Mouse (Mus musculus) heart, adult 8-10 months (tissue): ENCODE data around the gene Neurod2. TPM values are rescaled to one million over a fixed set of nuclear protein-coding genes. Genes with fewer than 3 reads are reported as not detected.

Experiments
- total RNA-seq, 4 experiments: library from RNA; stranded (reverse); gene quantifications; 2 replicates each; pipeline ENCODE4 v1.2.4; 2022

Gene Neurod2
- total RNA-seq, 4 experiments from 2014 or later: not detected

Other genes with a start within 250 kb of the Neurod2 start
- 10 to 100 TPM; 16.6 to 22.3 (median 18.8) TPM for gene Fbxl20, start 179.2 kb downstream of the Neurod2 start, total RNA-seq
- gene Med1, start 136.4 kb downstream of the Neurod2 start, total RNA-seq: 10 to 100 TPM; 40.4 to 41.8 (median 41.2) TPM
- gene Cdk12, start 126.6 kb downstream of the Neurod2 start, total RNA-seq: 10 to 100 TPM; 20.1 to 22.5 (median 21.8) TPM
- gene Ppp1r1b, start 18.8 kb upstream of the Neurod2 start, total RNA-seq: 10 to 100 TPM in 2 of 4 experiments, 1 to 10 TPM in 2; 4.0 to 11.3 (median 7.1) TPM
- 10 to 100 TPM; 17.2 to 28.8 (median 23.7) TPM for gene Stard3, start 28.7 kb upstream of the Neurod2 start, total RNA-seq
- 1,000 to 10,000 TPM; 2,176 to 4,520 (median 3,450) TPM for gene Tcap, start 54.2 kb upstream of the Neurod2 start, total RNA-seq
- gene Pnmt, start 56.8 kb upstream of the Neurod2 start, total RNA-seq: 1 to 10 TPM in 3 of 4 experiments, not detected in 1; 1.2 to 1.6 (median 1.4) TPM
- 1 to 10 TPM; 8.2 to 9.6 (median 8.9) TPM for gene Pgap3, start 70.8 kb upstream of the Neurod2 start, total RNA-seq
- 1 to 10 TPM; 5.4 to 9.1 (median 8.0) TPM for gene Erbb2, start 82.8 kb upstream of the Neurod2 start, total RNA-seq
- gene Mien1, start 109.3 kb upstream of the Neurod2 start, total RNA-seq: 10 to 100 TPM; 66.9 to 78.4 (median 71.0) TPM
- under 1 TPM in 1 of 4 experiments, not detected in 3; 0.19 TPM for gene Grb7, start 116.7 kb upstream of the Neurod2 start, total RNA-seq
- 1 to 10 TPM in 2 of 4 experiments, under 1 TPM in 2; 0.47 to 1.3 (median 0.86) TPM for gene Ikzf3, start 216.4 kb upstream of the Neurod2 start, total RNA-seq
- not detected for gene Zpbp2, start 221.4 kb upstream of the Neurod2 start, total RNA-seq